Mouse (Mus musculus) kidney, embryonic 16.5 days (tissue): ENCODE measurements around the gene Gm20388. TPM values are rescaled to one million over a fixed set of nuclear protein-coding genes. Genes with fewer than 3 reads are reported as not detected.

Experiments used
- ATAC-seq: fragments of 200-750 bp; cut with Nextera tagmentation; 2 replicates; pipeline ENCODE4 v1.8.0; 2017; ENCODE audit warnings: moderate TSS enrichment; ENCODE audit not compliant: low FRiP score, low TSS enrichment
- H3K27ac ChIP-seq: fragments of 300-500 bp; sonication (generic); 2 replicates; pipeline ENCODE4 v1.5.1; 2014; ENCODE audit warnings: low read length
- H3K27me3 ChIP-seq: fragments of 300-500 bp; sonication (generic); 2 replicates; pipeline ENCODE4 v1.6.1; 2014; ENCODE audit warnings: low read length, control low read depth, mixed read lengths; ENCODE audit not compliant: insufficient read depth
- H3K36me3 ChIP-seq: fragments of 300-500 bp; sonication (generic); 2 replicates; pipeline ENCODE4 v1.6.1; 2014; ENCODE audit warnings: low read length, control low read depth, mixed read lengths; ENCODE audit not compliant: insufficient read depth
- H3K4me1 ChIP-seq: fragments of 300-500 bp; sonication (generic); 2 replicates; pipeline ENCODE4 v1.6.1; 2014; ENCODE audit warnings: low read length, control low read depth, mixed read lengths; ENCODE audit not compliant: insufficient read depth
- H3K4me2 ChIP-seq: fragments of 300-500 bp; sonication (generic); replicated peaks from 2 replicates; pipeline ENCODE4 v1.6.1; 2014; ENCODE audit warnings: low read depth, low read length
- H3K4me3 ChIP-seq: fragments of 300-500 bp; sonication (generic); 2 replicates; pipeline ENCODE4 v1.5.1; 2014; ENCODE audit warnings: mild to moderate bottlenecking, low read length
- H3K9ac ChIP-seq: fragments of 300-500 bp; sonication (generic); replicated peaks from 2 replicates; pipeline ENCODE4 v1.6.1; 2014; ENCODE audit warnings: low read length
- H3K9me3 ChIP-seq: fragments of 300-500 bp; sonication (generic); 2 replicates; pipeline ENCODE4 v1.6.1; 2016; ENCODE audit warnings: low read length, control low read depth
- WGBS: fragments of 180-500 bp; shearing (Covaris S2); extraction: QIAGEN DNeasy Blood & Tissue Kit; methylation state at CpG from one replicate; pipeline ENCODE4 v1.1.7; 2014; 5-methylcytosine and 5-hydroxymethylcytosine counted together
- polyA plus RNA-seq: library from polyadenylated mRNA; unstranded; fragments of >200 nt; fragmentation: Nextera tagmentation; extraction: Ambion mirVana; gene quantifications from 2 replicates; pipeline ENCODE4 v1.2.1, GENCODE M21; 2015

Gene Gm20388
- polyA plus RNA-seq, 1 experiment from 2014 or later = 7.7 TPM

DNA sequence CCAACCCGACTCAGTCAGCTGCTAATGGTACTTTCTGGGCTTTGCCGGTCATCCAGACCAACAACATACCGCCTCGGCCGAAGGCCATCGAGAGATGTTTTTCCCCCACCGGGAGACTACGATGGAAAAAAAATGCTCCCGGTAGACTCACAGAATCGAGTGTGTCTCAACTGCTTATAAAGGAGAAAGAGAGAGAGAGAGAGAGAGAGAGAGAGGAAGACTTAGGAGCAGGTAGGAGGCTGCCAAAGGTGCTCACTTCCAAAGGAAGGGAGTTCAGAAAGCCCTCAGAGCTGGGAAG lies 1164.2 kb downstream of the Gm20388 start:
- Histone ChIP-seq H3K27ac (no peak overlapping the region), H3K36me3 (no peaks in the 10 kb centered on the region), H3K4me2 (no peak overlapping the region), H3K9ac (no peak overlapping the region), H3K4me1 (peaks cover 10% of the 10 kb centered on the region), H3K4me3 (no peak overlapping the region), H3K27me3 (peaks cover 99% of the 10 kb centered on the region), H3K9me3 (no peaks in the 10 kb centered on the region)
- ATAC-seq = no peak
- WGBS = 2% methylated on average over 10 of the region's 10 CpGs

DNA sequence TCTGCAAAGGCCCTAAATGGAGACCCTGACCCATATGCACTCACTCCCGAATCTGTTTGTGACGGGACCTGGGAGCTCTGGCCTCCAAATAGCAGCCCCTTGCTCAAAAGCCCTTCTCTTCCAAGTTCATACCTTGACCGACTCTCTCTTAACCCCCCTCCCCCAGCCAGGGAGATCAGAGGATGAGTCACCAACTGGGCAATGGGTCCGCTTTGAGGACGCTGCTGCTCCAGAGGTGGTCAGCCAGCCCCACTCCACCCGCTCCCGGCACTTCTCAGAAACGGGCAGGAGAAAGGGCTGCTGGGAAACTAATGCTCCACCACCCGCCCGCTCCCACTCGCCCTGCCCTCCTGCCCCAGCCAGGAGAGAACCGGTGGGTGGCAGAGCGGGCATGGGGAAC lies 1165.3 kb downstream of the Gm20388 start:
- no peak overlapping the region for H3K9ac ChIP-seq
- peaks cover 99% of the 10 kb centered on the region for H3K27me3 ChIP-seq
- no peaks in the 10 kb centered on the region for H3K9me3 ChIP-seq
- no peak overlapping the region for H3K4me3 ChIP-seq
- H3K36me3 ChIP-seq = no peaks in the 10 kb centered on the region
- ATAC-seq = no peak
- H3K27ac ChIP-seq = no peak overlapping the region
- no peak overlapping the region for H3K4me2 ChIP-seq
- WGBS = 6% methylated on average over 13 of the region's 13 CpGs
- peaks cover 13% of the 10 kb centered on the region for H3K4me1 ChIP-seq

DNA sequence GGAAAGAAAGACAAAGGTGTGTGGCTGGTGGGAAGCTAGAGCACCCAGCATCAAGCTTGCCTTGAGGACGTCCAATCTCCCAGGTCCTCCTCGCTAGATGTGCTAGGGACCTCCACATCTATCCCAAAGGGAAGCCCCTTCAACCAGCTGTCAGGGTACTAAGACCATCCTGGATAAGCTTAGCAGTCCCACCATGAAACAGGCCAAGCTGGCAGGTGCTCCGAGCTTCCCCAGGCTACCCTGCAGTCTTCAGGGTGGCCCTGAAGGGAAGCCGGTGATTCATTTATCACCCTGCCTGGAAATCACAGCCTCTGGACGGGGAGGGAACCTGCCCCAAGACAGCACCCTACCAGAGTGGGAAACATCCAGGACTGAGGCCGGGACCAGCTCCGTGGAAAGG lies 1165.9 kb downstream of the Gm20388 start:
- H3K4me2 ChIP-seq = no peak overlapping the region
- WGBS = 8% methylated on average over 7 of the region's 7 CpGs
- no peaks in the 10 kb centered on the region for H3K36me3 ChIP-seq
- H3K4me1 ChIP-seq = peaks cover 10% of the 10 kb centered on the region
- H3K4me3 ChIP-seq = no peak overlapping the region
- no peak for ATAC-seq
- no peak overlapping the region for H3K9ac ChIP-seq
- H3K27me3 ChIP-seq = peaks cover 99% of the 10 kb centered on the region
- H3K9me3 ChIP-seq = no peaks in the 10 kb centered on the region
- no peak overlapping the region for H3K27ac ChIP-seq

DNA sequence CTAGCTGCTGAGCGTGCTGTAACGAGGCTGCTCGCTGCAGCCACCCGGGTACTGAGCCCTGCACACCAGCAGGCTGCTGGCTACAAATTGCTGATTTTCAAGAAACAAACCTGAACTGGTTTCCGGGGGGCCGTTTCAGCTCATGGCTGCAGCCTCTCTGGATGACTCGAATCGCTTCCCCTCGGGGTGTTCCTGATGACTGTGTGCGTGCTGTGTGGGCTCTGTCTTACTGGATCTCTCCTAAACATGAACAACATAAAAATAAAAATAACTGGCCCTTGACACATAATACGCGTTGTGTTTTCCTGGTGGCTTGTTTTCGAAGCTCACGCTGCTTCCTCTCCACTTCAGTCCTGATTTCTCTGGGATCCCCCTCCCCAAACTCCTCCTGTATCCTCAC lies 1168.1 kb downstream of the Gm20388 start:
- Histone ChIP-seq H3K4me1 (peaks cover 13% of the 10 kb centered on the region), H3K9ac (no peak overlapping the region), H3K4me3 (no peak overlapping the region), H3K27me3 (peaks cover 99% of the 10 kb centered on the region), H3K9me3 (no peaks in the 10 kb centered on the region), H3K27ac (no peak overlapping the region), H3K4me2 (no peak overlapping the region), H3K36me3 (no peaks in the 10 kb centered on the region)
- ATAC-seq = no peak
- WGBS = 6% methylated on average over 14 of the region's 14 CpGs

DNA sequence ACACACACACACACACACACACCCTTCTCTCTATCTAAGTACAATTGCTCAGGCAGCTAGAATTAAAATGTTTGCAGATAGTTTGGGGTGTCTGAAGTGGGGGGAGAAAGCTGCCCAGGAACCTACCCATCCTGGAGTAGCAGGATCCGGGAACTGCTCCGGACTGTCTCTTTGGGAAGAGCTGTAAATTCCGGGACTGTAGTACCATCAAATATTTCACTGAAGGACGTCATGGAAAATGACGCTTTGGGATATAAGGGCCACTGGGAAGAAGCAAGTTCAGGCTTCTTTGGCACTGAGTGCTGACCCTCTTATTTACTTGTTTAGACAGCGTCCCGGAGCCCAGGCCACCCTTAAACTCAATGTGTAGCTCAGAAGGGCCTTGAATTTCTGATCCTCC lies 1168.6 kb downstream of the Gm20388 start:
- H3K27me3 ChIP-seq = peaks cover 99% of the 10 kb centered on the region
- H3K36me3 ChIP-seq = no peaks in the 10 kb centered on the region
- H3K4me3 ChIP-seq = no peak overlapping the region
- H3K9ac ChIP-seq = no peak overlapping the region
- 2% methylated on average over 7 of the region's 7 CpGs for WGBS
- H3K9me3 ChIP-seq = no peaks in the 10 kb centered on the region
- no peak overlapping the region for H3K4me2 ChIP-seq
- ATAC-seq = no peak
- H3K27ac ChIP-seq = no peak overlapping the region
- H3K4me1 ChIP-seq = peaks cover 17% of the 10 kb centered on the region

DNA sequence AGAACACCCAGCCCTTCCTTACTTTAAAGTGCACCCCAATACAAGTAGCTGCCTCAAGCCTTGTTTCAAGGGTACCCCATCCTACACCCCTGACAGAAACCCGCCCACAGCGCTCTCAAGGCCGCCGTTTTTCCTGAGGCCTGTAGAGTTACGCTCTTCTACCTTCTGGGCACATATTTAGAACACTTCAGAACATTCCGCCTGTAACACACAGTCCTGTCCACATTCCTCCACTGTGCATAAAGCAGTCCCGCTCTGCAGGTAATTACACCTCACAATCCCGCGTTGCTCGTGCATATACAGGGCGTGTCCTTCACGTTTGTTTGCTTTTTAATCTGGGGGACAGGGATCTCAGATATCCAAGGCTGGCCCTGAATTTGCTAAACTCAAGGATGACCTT lies 1169.3 kb downstream of the Gm20388 start:
- Histone ChIP-seq H3K4me2 (no peak overlapping the region), H3K27ac (no peak overlapping the region)

DNA sequence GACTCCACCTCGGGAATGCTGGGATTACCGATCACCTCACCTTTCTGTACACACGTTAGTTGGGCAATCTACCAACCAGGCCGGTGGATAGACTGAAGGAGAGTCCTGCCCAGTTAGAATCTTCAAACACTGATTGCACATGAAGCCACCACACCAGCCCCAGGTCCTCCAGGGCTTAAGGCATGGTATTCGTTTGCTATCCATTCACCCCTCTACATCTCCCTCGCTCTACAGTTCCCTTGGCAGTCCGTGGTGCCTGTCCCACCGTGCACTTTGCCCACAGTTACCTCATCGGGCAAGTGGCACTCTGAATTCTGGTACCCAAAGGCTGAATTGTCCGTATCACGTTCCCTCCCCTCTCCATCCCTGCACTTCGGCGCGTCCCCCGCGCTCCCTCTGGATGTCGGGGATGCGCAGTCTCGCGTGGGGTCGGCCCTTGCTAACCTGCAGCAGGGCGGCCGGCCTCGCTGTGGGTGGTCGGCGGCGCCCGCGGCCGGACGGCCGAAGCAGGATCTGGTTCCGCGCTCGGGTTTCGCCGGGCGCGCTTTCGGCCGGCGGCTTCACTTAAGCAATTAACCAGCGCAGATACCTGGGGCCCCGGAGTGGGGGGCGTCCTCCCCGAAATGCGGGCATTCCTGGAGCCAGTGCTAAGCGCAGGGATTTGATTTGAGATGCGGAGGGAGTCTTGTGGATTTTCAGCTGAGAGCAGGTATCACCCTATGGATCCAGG lies 1169.9 kb downstream of the Gm20388 start:
- Histone ChIP-seq H3K4me2 (no peak overlapping the region), H3K4me3 (peak overlapping the region; percentile 14)

More for the DNA sequence above, 1169.3 kb downstream of the Gm20388 start:
- no peak overlapping the region for H3K4me3 ChIP-seq
- H3K9me3 ChIP-seq = no peaks in the 10 kb centered on the region
- 4% methylated on average over 12 of the region's 12 CpGs for WGBS
- no peak for ATAC-seq
- no peaks in the 10 kb centered on the region for H3K36me3 ChIP-seq
- peaks cover 99% of the 10 kb centered on the region for H3K27me3 ChIP-seq
- peaks cover 25% of the 10 kb centered on the region for H3K4me1 ChIP-seq
- H3K9ac ChIP-seq = no peak overlapping the region

DNA sequence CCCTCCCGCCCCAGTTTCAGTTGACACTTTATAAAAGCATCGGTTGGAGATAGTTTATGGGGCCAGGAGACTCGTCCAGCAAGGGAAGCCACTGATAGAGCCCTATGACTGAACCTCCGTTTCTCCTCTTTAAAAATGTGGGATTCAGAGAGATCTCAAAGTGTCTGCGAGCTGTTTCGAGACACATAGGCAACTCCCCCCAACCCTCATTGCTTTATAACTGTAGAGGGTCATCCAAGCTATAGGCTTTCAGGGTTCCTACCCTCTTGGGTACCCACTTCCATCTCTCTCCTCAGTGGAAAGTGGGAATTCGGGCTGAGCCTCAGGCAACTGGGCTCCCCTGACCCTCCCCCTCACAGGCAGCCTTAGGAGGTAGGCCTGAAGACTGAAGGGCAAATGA lies 1170.8 kb downstream of the Gm20388 start:
- Histone ChIP-seq H3K27ac (no peak overlapping the region), H3K4me2 (no peak overlapping the region), H3K27me3 (peaks cover 99% of the 10 kb centered on the region), H3K9me3 (no peaks in the 10 kb centered on the region), H3K9ac (no peak overlapping the region), H3K4me1 (peaks cover 27% of the 10 kb centered on the region), H3K4me3 (no peak overlapping the region), H3K36me3 (no peaks in the 10 kb centered on the region)
- 3% methylated on average over 7 of the region's 7 CpGs for WGBS
- ATAC-seq = no peak

More for the DNA sequence above, 1169.9 kb downstream of the Gm20388 start:
- no peak overlapping the region for H3K27ac ChIP-seq
- H3K4me1 ChIP-seq = peaks cover 27% of the 10 kb centered on the region
- H3K9ac ChIP-seq = no peak overlapping the region
- WGBS = under 1% methylated on average over 49 of the region's 49 CpGs
- H3K9me3 ChIP-seq = no peaks in the 10 kb centered on the region
- peaks cover 99% of the 10 kb centered on the region for H3K27me3 ChIP-seq
- H3K36me3 ChIP-seq = no peaks in the 10 kb centered on the region
- ATAC-seq = no peak

DNA sequence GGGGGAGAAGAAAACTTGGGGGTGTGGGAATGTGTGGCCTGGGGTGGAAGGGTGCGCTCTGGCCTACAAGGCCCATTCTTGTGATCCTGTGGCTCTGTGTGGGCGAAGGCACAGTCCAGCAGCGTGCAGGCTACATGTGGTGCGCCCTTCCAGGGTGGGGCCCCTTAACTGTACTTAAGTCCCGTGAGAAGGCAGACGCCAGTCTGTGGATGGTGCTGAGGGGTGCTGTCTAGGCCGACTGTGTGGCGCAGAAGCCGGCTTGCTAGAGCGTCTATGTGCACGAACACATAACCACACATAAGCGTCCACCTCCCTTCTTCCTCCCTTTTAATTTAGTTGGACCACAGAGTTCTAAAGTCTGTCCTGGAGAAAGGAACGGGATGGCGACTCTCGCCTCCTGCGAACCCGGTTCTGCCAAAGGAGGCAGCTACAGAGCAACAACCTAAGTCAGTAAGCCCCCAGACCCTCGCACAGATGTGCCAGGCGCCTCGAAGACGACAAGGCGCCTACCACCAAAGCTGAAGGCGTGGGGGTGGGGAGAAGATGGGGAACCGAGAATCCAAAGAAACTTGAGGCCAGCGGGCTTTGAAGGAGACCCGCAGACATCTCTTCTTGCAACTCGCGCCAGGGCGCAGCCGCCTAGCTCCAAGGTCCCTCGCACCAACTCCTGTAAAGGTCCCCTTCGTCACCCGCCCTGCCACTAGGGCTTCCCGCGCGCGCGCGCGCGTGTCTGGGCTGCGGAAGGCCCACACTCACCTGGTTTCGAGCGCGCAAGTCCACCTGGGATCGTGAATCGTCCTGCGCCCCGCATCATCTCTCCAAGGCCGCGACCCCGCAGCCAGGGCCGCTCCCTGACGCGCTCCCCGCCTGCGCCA lies 1171.8 kb downstream of the Gm20388 start:
- Histone ChIP-seq H3K36me3 (no peaks in the 10 kb centered on the region), H3K4me1 (peaks cover 27% of the 10 kb centered on the region), H3K27me3 (peaks cover 99% of the 10 kb centered on the region), H3K9me3 (no peaks in the 10 kb centered on the region), H3K9ac (no peak overlapping the region), H3K27ac (no peak overlapping the region), H3K4me3 (peak overlapping the region; percentile 50), H3K4me2 (peak overlapping the region; percentile 77)
- no peak for ATAC-seq
- WGBS = 2% methylated on average over 57 of the region's 57 CpGs
